Mouse (Mus musculus) cerebellum, adult 2 months (tissue): Measurements from ENCODE around the gene Ift80. TPM values are rescaled to one million over a fixed set of nuclear protein-coding genes. Genes with fewer than 3 reads are reported as not detected.

Experiments used
- DNase-seq, 2 experiments: peaks; one replicate each; pipeline ENCODE4 v3.0.0; 2021
- H3K27ac ChIP-seq: fragments of 200-500 bp; 2 replicates; pipeline ENCODE4 v1.5.1; 2012; ENCODE audit warnings: low read length, control low read depth, inconsistent platforms; ENCODE audit not compliant: insufficient read depth
- H3K27me3 ChIP-seq: fragments of 200-500 bp; 2 replicates; pipeline ENCODE4 v1.6.1; 2012; ENCODE audit warnings: inconsistent platforms, mild to moderate bottlenecking, low read length, moderate library complexity; ENCODE audit not compliant: control insufficient read depth, insufficient read depth
- H3K4me1 ChIP-seq: fragments of 200-500 bp; 2 replicates; pipeline ENCODE4 v1.6.1; 2011; ENCODE audit warnings: low read length; ENCODE audit not compliant: control insufficient read depth, insufficient read depth
- H3K4me3 ChIP-seq: fragments of 200-500 bp; replicated peaks from 2 replicates; pipeline ENCODE3; 2011; ENCODE audit warnings: mild to moderate bottlenecking, low read depth, low read length, control low read depth; ENCODE audit not compliant: insufficient read depth
- CTCF ChIP-seq: fragments of 200-500 bp; IDR thresholded peaks from 2 replicates; pipeline ENCODE4 v1.5.1; 2011; ENCODE audit warnings: low read depth, mild to moderate bottlenecking, control low read depth, low read length, moderate library complexity, borderline replicate concordance; ENCODE audit not compliant: insufficient read depth
- POLR2A ChIP-seq: fragments of 200-500 bp; IDR thresholded peaks from 2 replicates; pipeline ENCODE4 v1.6.1; 2011; ENCODE audit warnings: low read length, control low read depth, borderline replicate concordance; ENCODE audit not compliant: insufficient read depth
- WGBS: fragments of 180-500 bp; shearing (Covaris S2); methylation state at CpG from one replicate; pipeline ENCODE4 v1.1.7; 2018; 5-methylcytosine and 5-hydroxymethylcytosine counted together
- polyA plus RNA-seq: library from polyadenylated mRNA; depleted of rRNA; stranded (reverse); fragments of >200 nt; gene quantifications from 2 replicates; pipeline ENCODE4 v1.2.3, GENCODE M21; 2012

Gene Ift80
- polyA plus RNA-seq, 1 experiment, result 21.1 TPM

DNA sequence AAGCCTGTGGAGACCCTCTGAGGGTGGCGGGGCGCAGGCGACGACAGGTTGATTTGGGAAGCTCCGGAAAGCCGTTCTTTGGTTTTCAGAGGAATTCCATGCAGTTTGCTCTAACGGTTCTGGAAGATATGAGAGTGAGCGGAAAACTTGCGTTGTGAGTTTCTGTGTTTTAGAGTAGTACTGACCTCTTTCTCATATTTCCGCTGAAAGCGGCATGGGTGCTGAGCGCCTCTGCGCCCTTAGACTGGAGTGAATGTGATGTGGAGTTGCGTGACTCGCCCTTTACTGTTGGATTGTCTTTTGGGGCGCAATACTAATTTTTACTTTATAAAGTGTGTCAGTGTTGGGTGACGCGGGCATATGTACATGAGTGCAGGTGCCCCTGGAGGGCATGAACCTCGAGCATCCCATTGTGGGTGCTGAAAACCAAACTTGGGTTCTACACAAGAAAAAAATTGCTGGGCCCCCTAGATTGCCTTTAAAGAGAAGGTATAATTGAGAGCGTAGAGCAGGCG, 1.9 kb upstream of the Ift80 start:
- Histone ChIP-seq H3K27ac (no peak overlapping the region), H3K27me3 (no peaks in the 10 kb centered on the region), H3K4me3 (peak overlapping the region; percentile 84), H3K4me1 (no peaks in the 10 kb centered on the region)
- WGBS, result 3% methylated on average over 21 of the region's 21 CpGs
- TF ChIP-seq POLR2A, result no peak
- no peak for TF ChIP-seq CTCF
- no peak for DNase-seq

DNA sequence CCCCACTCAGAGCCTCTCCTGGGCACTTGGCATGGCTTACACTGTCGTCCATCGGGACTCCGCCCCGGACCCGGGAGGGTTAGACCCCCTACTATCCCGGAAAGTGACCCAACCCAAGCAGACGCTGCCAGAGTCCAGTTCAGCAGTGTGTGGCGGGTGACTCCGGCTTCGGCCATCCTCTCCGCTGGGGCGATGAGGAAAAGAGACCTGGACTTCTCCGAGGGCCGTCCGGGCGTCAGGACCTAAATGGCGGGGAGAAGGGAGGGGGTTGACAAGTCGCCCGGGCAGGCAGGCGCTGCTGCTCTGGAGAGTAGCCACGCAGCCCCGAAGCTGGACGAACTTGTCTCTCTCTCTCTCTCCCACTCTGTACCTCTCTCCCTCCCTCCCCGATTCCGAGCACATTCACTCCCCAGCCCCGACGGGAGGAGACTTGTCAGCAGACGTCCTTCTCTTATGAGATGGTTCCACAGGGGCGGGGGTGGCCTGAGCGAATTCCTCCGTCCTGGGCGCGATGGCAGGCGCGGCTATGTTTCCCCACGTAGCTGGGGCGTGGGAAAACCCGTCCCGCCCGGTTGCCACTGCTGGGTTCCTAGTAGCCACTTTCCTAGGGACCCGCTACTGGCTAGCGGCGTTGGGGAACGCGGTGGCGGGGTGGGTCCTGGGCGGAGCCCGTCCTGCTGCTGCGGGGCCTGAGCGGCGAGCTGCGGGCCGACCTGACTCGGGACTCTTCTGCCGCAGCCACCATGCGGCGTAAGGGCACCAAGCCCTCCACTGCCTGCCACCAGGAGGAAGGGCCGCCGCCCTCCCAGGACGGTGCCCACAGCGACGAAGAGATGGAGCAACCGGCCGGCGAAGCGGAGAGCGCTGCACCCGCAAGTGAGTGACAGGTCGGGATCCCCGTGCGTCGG, 1.2 kb upstream of the Ift80 start:
- no peak for TF ChIP-seq CTCF
- no peak for TF ChIP-seq POLR2A
- Histone ChIP-seq H3K27ac (no peak overlapping the region), H3K27me3 (no peaks in the 10 kb centered on the region), H3K4me3 (peak overlapping the region; percentile 84), H3K4me1 (no peaks in the 10 kb centered on the region)
- DNase-seq, result peak; percentile 44 to 54
- under 1% methylated on average over 70 of the region's 72 CpGs for WGBS

DNA sequence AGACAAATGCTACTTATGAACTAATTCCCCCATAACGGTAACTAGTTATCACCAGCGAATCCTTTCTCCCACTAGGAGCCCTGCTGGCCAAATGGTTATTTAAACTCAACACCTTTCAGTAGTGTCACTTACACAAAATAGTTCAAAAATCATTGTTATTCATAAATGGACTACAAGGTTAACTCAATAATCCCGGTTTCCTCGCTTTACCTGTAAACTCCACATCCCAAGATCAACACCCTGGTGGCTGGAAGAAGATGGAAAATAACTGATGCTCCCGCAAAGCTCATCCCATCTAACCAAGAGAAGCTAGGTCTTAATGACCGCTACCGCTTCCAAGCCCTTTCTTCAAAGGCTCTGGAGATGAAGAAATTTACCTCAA, 324 bp downstream of the Ift80 start:
- H3K4me3 ChIP-seq, result peak overlapping the region; percentile 84
- H3K4me1 ChIP-seq, result no peaks in the 10 kb centered on the region
- WGBS, result 0% methylated on average over 7 of the region's 7 CpGs
- H3K27ac ChIP-seq, result peak overlapping the region; percentile 30; the same call in 1 of the 2 replicates
- H3K27me3 ChIP-seq, result no peaks in the 10 kb centered on the region
- no peak for DNase-seq
- TF ChIP-seq POLR2A (no peak), CTCF (no peak)

DNA sequence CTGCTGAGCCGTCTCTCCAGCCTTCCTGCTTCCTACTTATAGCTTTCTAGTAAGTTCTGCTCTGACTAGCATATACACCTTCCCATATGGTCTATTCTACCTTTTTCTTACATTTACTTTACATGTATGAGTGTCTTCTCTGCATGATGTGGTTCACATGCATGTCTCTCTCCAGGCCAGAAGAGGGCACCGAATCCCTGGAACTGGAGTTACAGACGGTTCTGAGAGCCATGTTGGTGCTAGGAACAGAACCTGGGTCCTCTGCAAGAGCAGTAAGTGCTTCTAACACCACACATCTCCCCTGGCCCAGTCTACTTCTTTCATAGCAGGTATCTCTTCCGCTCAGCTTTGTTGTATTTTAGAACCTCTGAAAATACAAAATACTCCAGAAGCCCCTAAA, 1.6 kb downstream of the Ift80 start:
- no peak for TF ChIP-seq CTCF
- WGBS, result 84% methylated on average over 4 of the region's 4 CpGs
- Histone ChIP-seq H3K27me3 (no peaks in the 10 kb centered on the region), H3K27ac (no peak overlapping the region), H3K4me3 (no peak overlapping the region), H3K4me1 (no peaks in the 10 kb centered on the region)
- no peak for DNase-seq

DNA sequence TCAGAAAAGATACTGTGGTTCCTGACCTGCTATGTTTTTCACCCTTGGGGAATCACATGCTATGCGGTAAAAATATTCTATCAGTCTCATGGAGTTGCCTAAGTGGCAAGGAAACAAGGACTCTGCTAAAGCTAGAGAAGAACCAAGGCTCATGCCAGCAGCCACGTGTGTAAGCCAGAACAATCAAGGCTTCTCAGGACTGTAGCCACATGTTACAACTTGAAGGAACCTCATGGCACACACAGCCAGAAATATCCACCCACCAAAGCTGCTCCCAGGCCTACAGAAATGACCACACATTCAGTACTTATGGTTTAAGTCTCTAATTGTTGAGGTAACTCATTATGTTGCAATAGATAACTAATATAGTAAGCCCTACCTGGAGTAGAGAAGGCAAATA, 17.8 kb downstream of the Ift80 start:
- H3K4me3 ChIP-seq, result no peak overlapping the region
- no peaks in the 10 kb centered on the region for H3K27me3 ChIP-seq
- TF ChIP-seq CTCF (no peak), POLR2A (no peak)
- no peak for DNase-seq
- no peaks in the 10 kb centered on the region for H3K4me1 ChIP-seq
- H3K27ac ChIP-seq, result no peak overlapping the region
- 83% methylated on average over 2 of the region's 2 CpGs for WGBS

DNA sequence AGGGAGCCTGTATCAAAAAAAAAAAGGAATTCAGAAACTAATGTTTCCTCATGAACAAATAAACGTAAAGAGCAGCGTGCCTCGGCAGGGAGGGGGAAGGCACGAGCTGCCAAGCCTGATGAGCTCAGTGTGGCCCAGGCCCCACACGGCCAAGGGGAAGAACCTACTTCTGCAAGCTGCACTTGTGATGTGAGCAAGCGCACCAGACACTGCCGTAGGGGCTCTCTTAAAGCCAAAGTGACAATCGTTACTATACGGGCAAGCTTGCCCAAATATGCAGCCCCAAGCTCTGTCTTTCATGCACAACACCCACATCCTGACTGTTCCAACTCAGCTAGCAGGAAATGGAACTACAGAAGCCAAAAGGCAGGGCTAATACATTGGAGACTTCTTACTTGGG, 23.5 kb downstream of the Ift80 start:
- Histone ChIP-seq H3K27ac (no peak overlapping the region), H3K27me3 (no peaks in the 10 kb centered on the region), H3K4me3 (no peak overlapping the region), H3K4me1 (no peaks in the 10 kb centered on the region)
- 62% methylated on average over 9 of the region's 9 CpGs for WGBS
- no peak for DNase-seq
- TF ChIP-seq CTCF, result no peak
- TF ChIP-seq POLR2A, result no peak

DNA sequence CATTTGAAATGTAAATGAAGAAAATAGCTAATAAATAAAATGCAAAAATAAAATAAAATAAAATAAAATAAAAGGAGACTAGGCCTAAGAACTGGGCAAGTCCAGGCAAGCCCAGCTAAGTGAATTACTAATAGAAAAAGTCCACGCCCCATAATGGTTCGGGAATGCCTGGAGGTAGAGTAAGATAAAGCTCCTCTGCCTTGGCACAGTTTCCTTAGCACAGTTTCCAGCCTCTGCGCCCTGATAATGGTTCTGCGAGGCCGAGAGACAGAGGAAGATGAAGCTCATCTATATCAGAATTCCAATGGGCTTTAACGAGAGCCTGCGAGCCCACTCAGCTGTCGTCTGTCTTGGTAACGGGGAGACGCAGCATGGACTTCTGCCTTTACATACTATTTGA, 25.2 kb downstream of the Ift80 start:
- Histone ChIP-seq H3K4me3 (no peak overlapping the region), H3K27me3 (no peaks in the 10 kb centered on the region), H3K27ac (no peak overlapping the region), H3K4me1 (no peaks in the 10 kb centered on the region)
- TF ChIP-seq CTCF (no peak), POLR2A (no peak)
- WGBS, result 93% methylated on average over 10 of the region's 10 CpGs
- no peak for DNase-seq

DNA sequence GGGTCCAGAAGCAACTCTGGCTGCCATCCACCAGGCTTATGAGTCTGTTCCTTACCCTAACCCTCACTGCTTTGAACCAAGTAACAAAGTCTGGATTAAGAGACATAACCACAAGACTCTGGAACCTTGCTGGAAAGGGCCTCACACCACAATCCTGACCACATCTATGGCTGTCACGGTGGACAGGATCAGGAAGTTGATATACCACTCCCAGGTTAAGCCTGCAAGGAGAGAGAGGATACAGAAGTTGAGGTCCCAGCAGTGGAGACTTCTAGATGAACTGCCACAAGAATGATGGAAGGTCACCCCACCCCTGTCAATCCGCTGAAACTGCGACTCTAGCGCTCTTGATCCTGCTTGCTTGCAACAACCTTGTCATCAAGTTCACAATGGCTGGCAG, 26.7 kb downstream of the Ift80 start:
- Histone ChIP-seq H3K27me3 (no peaks in the 10 kb centered on the region), H3K4me3 (no peak overlapping the region), H3K4me1 (no peaks in the 10 kb centered on the region), H3K27ac (no peak overlapping the region)
- WGBS, result 96% methylated on average over 4 of the region's 4 CpGs
- DNase-seq, result no peak
- TF ChIP-seq CTCF (no peak), POLR2A (no peak)
